Mouse (Mus musculus) G1E (cell line): ENCODE data around the gene Wfdc15b.

Experiments used
- CTCF ChIP-seq: IDR thresholded peaks from 2 replicates; pipeline ENCODE4 v1.5.1; 2012; ENCODE audit warnings: low read depth, low read length, inconsistent platforms, mixed read lengths
- GATA1 ChIP-seq: IDR thresholded peaks from 2 replicates; pipeline ENCODE4 v1.6.1; 2012; ENCODE audit warnings: borderline replicate concordance, low read length, inconsistent platforms, mixed read lengths
- TAL1 ChIP-seq: conservative IDR thresholded peaks from 2 replicates; pipeline ENCODE4 v1.6.1; 2012; ENCODE audit warnings: low read depth, low read length, inconsistent platforms, mixed read lengths

GRCm38 (mm10) chr2:164175850-164176249 is 45.6 kb downstream of the Wfdc15b start:
- TF ChIP-seq CTCF (no peak), TAL1 (no peak), GATA1 (no peak)
